Mouse (Mus musculus): ENCODE measurements at regions not wholly inside any gene's neighbourhood (a gene's known extent, or its start where the extent isn't known, plus 50 kb on each side); places are given as distances from the start of the nearest gene placed in this dataset.

- TF ChIP-seq GATA1 (IDR thresholded peaks at IDR 0.05; ENCODE audit: borderline replicate concordance, low read length) (no peak), CTCF (IDR thresholded peaks at IDR 0.05; ENCODE audit: low read depth, low read length) (no peak), POLR2AphosphoS5 (IDR thresholded peaks at IDR 0.05; ENCODE audit: insufficient replicate concordance, low read depth, low read length) (no peak)
These were observed 130.2 kb upstream of the Map3k1 start for GRCm38 (mm10) chr13:111938896-111939422.

Measured in G1E (cell line).